Mouse (Mus musculus) E14TG2a.4 (cell line): ENCODE data around the gene Pkp4.

Experiments
- CTCF ChIP-seq: conservative IDR thresholded peaks from 2 replicates; pipeline ENCODE4 v1.5.1; 2014; ENCODE audit warnings: low read length
- POU5F1 ChIP-seq: IDR thresholded peaks from 2 replicates; pipeline ENCODE4 v1.6.1; 2014; ENCODE audit warnings: low read length, borderline replicate concordance

DNA sequence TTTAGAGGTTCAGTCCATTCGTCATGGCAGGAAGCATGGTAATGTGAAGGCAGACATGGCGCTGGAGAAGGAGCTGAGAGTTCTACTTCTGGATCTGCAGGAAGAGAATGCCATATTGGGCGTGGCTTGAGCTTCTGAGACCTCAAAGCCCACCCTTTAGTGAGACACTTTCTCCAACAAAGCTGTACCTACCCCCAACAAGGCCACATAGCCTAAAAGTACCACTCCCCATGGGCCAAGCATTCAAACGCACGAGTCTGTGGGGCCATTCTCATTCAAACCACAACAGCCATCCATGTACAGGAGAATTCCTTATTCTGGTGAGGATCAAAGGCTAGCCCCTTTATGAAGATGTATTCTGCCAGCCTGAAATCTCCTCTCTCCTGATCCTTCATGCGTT, 57.3 kb downstream of the Pkp4 start:
- TF ChIP-seq CTCF (no peak), POU5F1 (no peak)
